In genomic region chr14:60556541-60556940, GRCm38 (mm10) we compare ENCODE assay signal across 10 mouse cellular contexts.
DNase-seq lines count a peak whose midpoint lies in the region.
"Had no signal": no experiment of that assay in that cellular context is flagged by ENCODE, and none has a peak within 500 bp of the region (broad histone marks: within the 10 kb centered on the region; RNA-seq: fewer than 3 reads in every experiment).

No protein-coding gene starts in this region.

- intact Hi-C loops in heart, postnatal 14 days (cut with DNase I) = loop anchor here (2.0 kb wide), 1 partner anchor 14 kb away; no protein-coding TSS in a partner anchor
- intact Hi-C loops in heart, postnatal 36 days (cut with DNase I) = loop anchor here (5.0 kb wide), 2 partner anchors 36 to 81 kb away; no protein-coding TSS in a partner anchor

- DNase-seq in heart, postnatal 14 days = peak; percentile 13 to 37
- no peak for DNase-seq in heart, postnatal 36 days
- peak; percentile 50 for DNase-seq in urinary bladder, postnatal 14 days (ENCODE audit: low spot score)
- no peak for DNase-seq in urinary bladder, adult 2 months (ENCODE audit: low spot score)
- DNase-seq in gastrocnemius, postnatal 25 days = peak; percentile 31
- DNase-seq in lung, postnatal 36 days = peak; percentile 40
- no peak for DNase-seq in thymus, adult 18-20 months
- DNase-seq in thymus, postnatal 25 days = no peak
- DNase-seq: layer of hippocampus, adult 9-11 months; thymus, postnatal 4 days had no signal

Comparison
In these comparisons a context has a peak if more than half of its experiments do, and no peak if none do; other contexts are left out.
1. DNase-seq: peak in heart, postnatal 14 days (2 of 2), urinary bladder, postnatal 14 days (single experiment), gastrocnemius, postnatal 25 days (single experiment) and lung, postnatal 36 days (single experiment); none in heart, postnatal 36 days (0 of 2), urinary bladder, adult 2 months (single experiment), thymus, adult 18-20 months (0 of 2) and thymus, postnatal 25 days (single experiment).